Mouse (Mus musculus) heart, embryonic 14.5 days (tissue): ENCODE data around the gene Scn2a. TPM values are rescaled to one million over a fixed set of nuclear protein-coding genes. Genes with fewer than 3 reads are reported as not detected.
"Not testable (repeated sequence)": the region's sequence is repeated elsewhere in the genome, so short reads cannot be mapped to it uniquely, and the experiment has no call there.

Experiments used
- ATAC-seq: fragments of 200-750 bp; cut with Nextera tagmentation; 2 replicates; pipeline ENCODE4 v1.8.0; 2017; ENCODE audit warnings: low read depth, moderate TSS enrichment; ENCODE audit not compliant: insufficient number of reproducible peaks, insufficient read depth, low FRiP score
- H3K27ac ChIP-seq, 2 experiments: fragments of 200-500 bp in 1 of 2; fragments of 300-500 bp in 1 of 2; sonication (generic) in 1 of 2; replicated peaks in 1 of 2; 2 replicates each; pipeline ENCODE4 v1.5.1; 2012 to 2014; ENCODE audit warnings: low read depth in 2 of 2, low read length in 2 of 2, control low read depth in 1 of 2, mild to moderate bottlenecking in 1 of 2, mixed read lengths in 1 of 2; ENCODE audit not compliant: control insufficient read depth in 1 of 2, insufficient read depth in 1 of 2
- H3K27me3 ChIP-seq: fragments of 300-500 bp; sonication (generic); 2 replicates; pipeline ENCODE4 v1.6.1; 2014; ENCODE audit warnings: mild to moderate bottlenecking, low read length, control low read depth; ENCODE audit not compliant: control insufficient read depth, insufficient read depth
- H3K36me3 ChIP-seq: fragments of 300-500 bp; sonication (generic); 2 replicates; pipeline ENCODE4 v1.6.1; 2014; ENCODE audit warnings: mild to moderate bottlenecking, control low read depth, low read length, mixed read lengths; ENCODE audit not compliant: control insufficient read depth, insufficient read depth
- H3K4me1 ChIP-seq, 2 experiments: fragments of 200-500 bp in 1 of 2; fragments of 300-500 bp in 1 of 2; sonication (generic) in 1 of 2; 2 replicates each; pipeline ENCODE4 v1.6.1; 2012 to 2014; ENCODE audit warnings: low read length in 2 of 2, control low read depth in 1 of 2, mixed read lengths in 1 of 2; ENCODE audit not compliant: control insufficient read depth in 2 of 2, insufficient read depth in 2 of 2
- H3K4me2 ChIP-seq: fragments of 300-500 bp; sonication (generic); 2 replicates; pipeline ENCODE4 v1.6.1; 2014; ENCODE audit warnings: mild to moderate bottlenecking, low read length
- H3K4me3 ChIP-seq, 2 experiments: fragments of 200-500 bp in 1 of 2; fragments of 300-500 bp in 1 of 2; sonication (generic) in 1 of 2; 2 replicates each; pipeline ENCODE4 v1.5.1; 2012 to 2014; ENCODE audit warnings: low read length in 2 of 2, mild to moderate bottlenecking in 2 of 2, control low read depth in 1 of 2, low read depth in 1 of 2, moderate library complexity in 1 of 2; ENCODE audit not compliant: control insufficient read depth in 1 of 2, insufficient read depth in 1 of 2
- H3K9ac ChIP-seq: fragments of 300-500 bp; sonication (generic); 2 replicates; pipeline ENCODE4 v1.6.1; 2014; ENCODE audit warnings: mild to moderate bottlenecking, low read length
- H3K9me3 ChIP-seq: fragments of 300-500 bp; sonication (generic); 2 replicates; pipeline ENCODE4 v1.6.1; 2016; ENCODE audit warnings: low read length, control low read depth; ENCODE audit not compliant: control insufficient read depth
- WGBS: fragments of 180-500 bp; shearing (Covaris S2); extraction: QIAGEN DNeasy Blood & Tissue Kit; methylation state at CpG from one replicate; pipeline ENCODE4 v1.1.7; 2014; 5-methylcytosine and 5-hydroxymethylcytosine counted together
- polyA plus RNA-seq: library from polyadenylated mRNA; unstranded; fragments of >200 nt; fragmentation: Nextera tagmentation; extraction: Ambion mirVana; gene quantifications from 2 replicates; pipeline ENCODE4 v1.2.1, GENCODE M21; 2014

Scn2a gene
- polyA plus RNA-seq, 1 experiment from 2014 or later, result 1.4 TPM

- Histone ChIP-seq H3K36me3 (no peaks in the 10 kb centered on the region), H3K4me1 (no peaks in the 10 kb centered on the region), H3K9ac (no peak overlapping the region), H3K4me2 (no peak overlapping the region), H3K27ac (no peak overlapping the region), H3K4me3 (no peak overlapping the region), H3K9me3 (peaks cover 4% of the 10 kb centered on the region), H3K27me3 (no peaks in the 10 kb centered on the region)
- WGBS, result 69% methylated on average over 1 of the region's 1 CpGs
- ATAC-seq, result no peak
These were observed 180.6 kb downstream of the Scn2a start for GRCm38 (mm10) chr2:65801054-65801709.

DNA sequence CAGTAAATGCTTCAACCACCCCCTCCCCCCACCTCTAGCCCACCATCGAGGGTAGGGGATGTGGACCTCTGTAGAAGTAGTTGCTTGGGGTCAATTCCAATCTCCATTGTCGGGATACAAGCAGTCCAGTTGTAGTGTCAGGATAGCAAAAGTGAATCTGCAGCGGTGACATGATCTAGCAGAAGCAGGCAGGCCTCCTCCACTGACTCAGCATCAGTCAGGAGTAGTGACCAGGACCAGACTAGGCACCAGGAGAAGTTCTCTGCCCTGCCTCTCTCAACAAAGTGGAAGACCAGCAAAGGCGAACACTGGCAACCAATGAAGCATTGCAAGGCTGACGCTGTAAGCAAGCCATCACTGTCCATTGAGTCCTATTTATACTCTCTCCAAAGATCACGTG, 186.0 kb downstream of the Scn2a start:
- 82% methylated on average over 6 of the region's 6 CpGs for WGBS
- no peak for ATAC-seq
- H3K36me3 ChIP-seq, result no peaks in the 10 kb centered on the region
- no peak overlapping the region for H3K9ac ChIP-seq
- H3K4me1 ChIP-seq, result no peaks in the 10 kb centered on the region
- no peak overlapping the region for H3K4me3 ChIP-seq
- H3K27me3 ChIP-seq, result no peaks in the 10 kb centered on the region
- no peak overlapping the region for H3K4me2 ChIP-seq
- no peak overlapping the region for H3K27ac ChIP-seq
- no peaks in the 10 kb centered on the region for H3K9me3 ChIP-seq

- H3K27ac ChIP-seq, H3K4me1 ChIP-seq, H3K4me2 ChIP-seq, H3K9ac ChIP-seq, H3K27me3 ChIP-seq, H3K9me3 ChIP-seq, ATAC-seq, H3K36me3 ChIP-seq, H3K4me3 ChIP-seq: not testable (repeated sequence)
- 90% methylated on average over 6 of the region's 6 CpGs for WGBS
These were observed 190.6 kb downstream of the Scn2a start for GRCm38 (mm10) chr2:65811203-65811602.

Other genes with a start within 250 kb of the Scn2a start
- 0.59 and 0.91 TPM in 2 replicates for gene Scn3a, start 53.1 kb upstream of the Scn2a start, polyA plus RNA-seq
- gene Csrnp3, start 225.0 kb downstream of the Scn2a start, polyA plus RNA-seq, result 0.67 and 1.5 TPM in 2 replicates